Mouse (Mus musculus) hindbrain, embryonic 11.5 days (tissue): Measurements from ENCODE around the gene Limch1. TPM values are rescaled to one million over a fixed set of nuclear protein-coding genes. Genes with fewer than 3 reads are reported as not detected.

ENCODE experiments used
- ATAC-seq: fragments of 200-750 bp; cut with Nextera tagmentation; 2 replicates; pipeline ENCODE4 v1.8.0; 2017; ENCODE audit warnings: mild to moderate bottlenecking, moderate TSS enrichment, moderate library complexity; ENCODE audit not compliant: low FRiP score
- DNase-seq: peaks from one replicate; pipeline ENCODE4 v3.0.0-alpha.2; 2015; ENCODE audit warnings: low spot score
- H3K27ac ChIP-seq: fragments of 300-500 bp; sonication (generic); 2 replicates; pipeline ENCODE4 v1.5.1; 2014; ENCODE audit warnings: mild to moderate bottlenecking, low read depth, low read length
- H3K27me3 ChIP-seq: fragments of 300-500 bp; sonication (generic); 2 replicates; pipeline ENCODE4 v1.6.1; 2014; ENCODE audit warnings: mild to moderate bottlenecking, low read length, moderate library complexity, mixed read lengths; ENCODE audit not compliant: control insufficient read depth, insufficient read depth
- H3K36me3 ChIP-seq: fragments of 300-500 bp; sonication (generic); 2 replicates; pipeline ENCODE4 v1.6.1; 2014; ENCODE audit warnings: mild to moderate bottlenecking, low read length, moderate library complexity, mixed read lengths; ENCODE audit not compliant: control insufficient read depth, insufficient read depth
- H3K4me1 ChIP-seq: fragments of 300-500 bp; sonication (generic); replicated peaks from 2 replicates; pipeline ENCODE4 v1.6.1; 2014; ENCODE audit warnings: low read length, mixed read lengths; ENCODE audit not compliant: control insufficient read depth, insufficient read depth
- H3K4me2 ChIP-seq: fragments of 300-500 bp; sonication (generic); replicated peaks from 2 replicates; pipeline ENCODE4 v1.6.1; 2014; ENCODE audit warnings: mild to moderate bottlenecking, low read depth, low read length
- H3K4me3 ChIP-seq: fragments of 300-500 bp; sonication (generic); 2 replicates; pipeline ENCODE4 v1.5.1; 2014; ENCODE audit warnings: low read depth, low read length
- H3K9ac ChIP-seq: fragments of 300-500 bp; sonication (generic); 2 replicates; pipeline ENCODE4 v1.6.1; 2014; ENCODE audit warnings: low read depth, low read length
- H3K9me3 ChIP-seq: fragments of 300-500 bp; sonication (generic); 2 replicates; pipeline ENCODE4 v1.6.1; 2016; ENCODE audit warnings: low read length; ENCODE audit not compliant: control insufficient read depth
- WGBS: fragments of 180-500 bp; shearing (Covaris S2); extraction: QIAGEN DNeasy Blood & Tissue Kit; methylation state at CpG from one replicate; pipeline ENCODE4 v1.1.7; 2014; 5-methylcytosine and 5-hydroxymethylcytosine counted together
- polyA plus RNA-seq: library from polyadenylated mRNA; unstranded; fragments of >200 nt; fragmentation: Nextera tagmentation; extraction: Ambion mirVana; gene quantifications from 2 replicates; pipeline ENCODE4 v1.2.1, GENCODE M21; 2014

The Limch1 gene
- polyA plus RNA-seq, 1 experiment from 2014 or later, result 81.7 TPM

GRCm38 (mm10) chr5:66730621-66731301 lies 14.9 kb upstream of the Limch1 start:
- H3K4me3 ChIP-seq, result no peak overlapping the region
- 0 out of 2 replicates have a peak overlapping the region, but pooled peaks have one; percentile 13 for H3K4me2 ChIP-seq
- no peaks in the 10 kb centered on the region for H3K36me3 ChIP-seq
- WGBS, result 26% methylated on average over 11 of the region's 11 CpGs
- H3K9me3 ChIP-seq, result no peaks in the 10 kb centered on the region
- H3K27ac ChIP-seq, result peak overlapping the region; percentile 48; the same call in 1 of the 2 replicates
- H3K27me3 ChIP-seq, result no peaks in the 10 kb centered on the region
- DNase-seq, result peak; percentile 79
- no peaks in the 10 kb centered on the region for H3K4me1 ChIP-seq
- peak; percentile 92 for ATAC-seq
- H3K9ac ChIP-seq, result no peak overlapping the region; the same call in 1 of the 2 replicates

- H3K9ac ChIP-seq, result no peak overlapping the region
- 48% methylated on average over 1 of the region's 1 CpGs for WGBS
- peak; percentile 62 for ATAC-seq
- H3K27ac ChIP-seq, result peak overlapping the region; percentile 24; the same call in 1 of the 2 replicates
- no peak overlapping the region for H3K4me3 ChIP-seq
- DNase-seq, result no peak
- no peaks in the 10 kb centered on the region for H3K27me3 ChIP-seq
- H3K4me1 ChIP-seq, result no peaks in the 10 kb centered on the region
- H3K9me3 ChIP-seq, result no peaks in the 10 kb centered on the region
- no peak overlapping the region for H3K4me2 ChIP-seq
- no peaks in the 10 kb centered on the region for H3K36me3 ChIP-seq
Observed at GRCm38 (mm10) chr5:66731302-66731697, 14.3 kb upstream of the Limch1 start.

- Histone ChIP-seq H3K27me3 (no peaks in the 10 kb centered on the region), H3K4me3 (no peak overlapping the region), H3K36me3 (no peaks in the 10 kb centered on the region), H3K9ac (no peak overlapping the region), H3K4me2 (no peak overlapping the region), H3K4me1 (no peaks in the 10 kb centered on the region), H3K9me3 (no peaks in the 10 kb centered on the region), H3K27ac (no peak overlapping the region)
- DNase-seq, result no peak
- ATAC-seq, result no peak
- 88% methylated on average over 1 of the region's 1 CpGs for WGBS
Observed at GRCm38 (mm10) chr5:66733556-66733955, 12.1 kb upstream of the Limch1 start.

DNA sequence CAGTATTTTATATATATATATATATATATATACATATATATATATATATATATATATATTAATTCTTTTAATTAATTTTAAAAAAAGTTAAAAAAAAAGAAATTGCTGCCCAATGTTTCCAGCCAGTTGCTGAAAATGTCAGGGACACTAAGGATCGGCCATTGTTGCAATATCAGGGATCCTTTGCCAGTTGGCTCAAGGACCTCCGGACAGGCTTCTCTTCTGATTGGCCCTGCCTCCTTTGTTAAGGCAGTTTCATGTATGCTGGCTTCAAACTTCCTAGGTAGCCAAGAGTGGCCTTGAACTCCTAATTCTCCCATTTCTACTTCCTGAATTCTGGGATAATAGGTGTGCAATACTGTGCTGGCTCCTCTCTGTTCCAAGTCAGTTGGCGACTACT lies 6.3 kb upstream of the Limch1 start:
- no peak for DNase-seq
- no peak overlapping the region for H3K4me3 ChIP-seq
- H3K4me1 ChIP-seq, result no peaks in the 10 kb centered on the region
- WGBS, result 93% methylated on average over 3 of the region's 3 CpGs
- no peak overlapping the region for H3K27ac ChIP-seq
- no peaks in the 10 kb centered on the region for H3K36me3 ChIP-seq
- no peak for ATAC-seq
- no peaks in the 10 kb centered on the region for H3K27me3 ChIP-seq
- no peaks in the 10 kb centered on the region for H3K9me3 ChIP-seq
- H3K9ac ChIP-seq, result no peak overlapping the region
- H3K4me2 ChIP-seq, result no peak overlapping the region

DNA sequence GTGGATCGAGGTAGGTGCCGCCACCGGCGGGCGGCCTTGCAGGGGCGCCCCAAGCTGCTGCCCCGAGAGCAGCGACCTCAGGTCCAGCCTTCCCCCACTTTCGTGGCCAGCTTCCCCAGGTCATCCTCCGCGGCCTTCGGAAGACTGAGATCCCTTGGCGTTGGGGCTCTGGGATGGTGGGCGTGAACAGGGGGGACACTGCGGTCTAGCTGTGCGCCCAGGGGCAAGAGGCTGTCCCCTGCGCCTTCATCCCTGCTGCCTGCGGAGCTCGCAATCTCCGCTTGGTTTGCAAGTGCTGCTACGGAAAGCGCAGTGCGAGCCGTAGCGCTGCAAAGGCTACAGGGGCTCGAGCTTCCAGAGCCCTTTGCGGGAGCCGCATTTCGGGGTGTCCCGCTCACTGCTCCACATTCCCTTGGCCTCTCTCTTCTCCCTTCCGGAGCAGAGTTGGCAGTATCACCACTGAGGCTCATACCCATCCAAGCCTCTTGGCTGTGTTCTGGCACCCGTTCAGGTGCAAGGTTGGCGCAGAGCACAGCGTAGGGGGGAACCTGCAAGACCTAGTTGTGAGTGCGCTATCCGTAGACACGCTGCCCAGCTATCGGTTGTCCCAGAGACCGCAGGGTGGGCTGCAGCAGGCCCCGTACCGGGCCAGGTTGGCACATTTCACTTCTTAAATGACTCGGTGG lies 512 bp downstream of the Limch1 start:
- H3K9ac ChIP-seq, result peak overlapping the region; percentile 74
- H3K9me3 ChIP-seq, result no peaks in the 10 kb centered on the region
- DNase-seq (peak; percentile 78), ATAC-seq (peak; percentile 82)
- WGBS, result under 1% methylated on average over 42 of the region's 42 CpGs
- peak overlapping the region; percentile 67 for H3K4me3 ChIP-seq
- H3K4me2 ChIP-seq, result peak overlapping the region; percentile 62
- peak overlapping the region; percentile 18; the same call in 1 of the 2 replicates for H3K27ac ChIP-seq
- no peaks in the 10 kb centered on the region for H3K36me3 ChIP-seq
- no peaks in the 10 kb centered on the region for H3K27me3 ChIP-seq
- H3K4me1 ChIP-seq, result peaks cover 5% of the 10 kb centered on the region; the same call in 1 of the 2 replicates

DNA sequence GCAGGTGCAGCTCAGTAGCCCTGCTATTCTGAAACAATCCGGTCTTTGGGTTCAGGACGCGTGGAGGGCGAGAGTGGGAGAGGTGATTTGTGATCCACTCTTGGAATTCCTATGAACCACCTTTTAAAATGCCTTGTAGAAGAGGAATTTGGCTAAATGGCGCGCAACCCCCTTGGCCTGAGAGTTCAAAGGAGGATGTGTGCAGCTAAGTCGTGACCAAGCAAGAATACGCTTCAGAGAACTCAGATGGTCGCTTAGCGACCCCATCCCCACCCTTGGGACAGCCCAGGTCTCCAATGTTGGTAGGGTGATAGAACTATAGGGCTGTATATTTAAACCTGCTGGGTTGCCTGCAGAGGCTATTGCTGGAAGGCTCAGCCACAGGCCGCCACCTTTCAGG lies 1.1 kb downstream of the Limch1 start:
- DNase-seq (no peak), ATAC-seq (no peak)
- H3K9ac ChIP-seq, result peak overlapping the region; percentile 74; the same call in 1 of the 2 replicates
- 2% methylated on average over 11 of the region's 11 CpGs for WGBS
- no peaks in the 10 kb centered on the region for H3K9me3 ChIP-seq
- no peaks in the 10 kb centered on the region for H3K36me3 ChIP-seq
- peaks cover 5% of the 10 kb centered on the region; the same call in 1 of the 2 replicates for H3K4me1 ChIP-seq
- H3K27me3 ChIP-seq, result no peaks in the 10 kb centered on the region
- peak overlapping the region; percentile 67 for H3K4me3 ChIP-seq
- no peak overlapping the region for H3K27ac ChIP-seq
- peak overlapping the region; percentile 62 for H3K4me2 ChIP-seq

DNA sequence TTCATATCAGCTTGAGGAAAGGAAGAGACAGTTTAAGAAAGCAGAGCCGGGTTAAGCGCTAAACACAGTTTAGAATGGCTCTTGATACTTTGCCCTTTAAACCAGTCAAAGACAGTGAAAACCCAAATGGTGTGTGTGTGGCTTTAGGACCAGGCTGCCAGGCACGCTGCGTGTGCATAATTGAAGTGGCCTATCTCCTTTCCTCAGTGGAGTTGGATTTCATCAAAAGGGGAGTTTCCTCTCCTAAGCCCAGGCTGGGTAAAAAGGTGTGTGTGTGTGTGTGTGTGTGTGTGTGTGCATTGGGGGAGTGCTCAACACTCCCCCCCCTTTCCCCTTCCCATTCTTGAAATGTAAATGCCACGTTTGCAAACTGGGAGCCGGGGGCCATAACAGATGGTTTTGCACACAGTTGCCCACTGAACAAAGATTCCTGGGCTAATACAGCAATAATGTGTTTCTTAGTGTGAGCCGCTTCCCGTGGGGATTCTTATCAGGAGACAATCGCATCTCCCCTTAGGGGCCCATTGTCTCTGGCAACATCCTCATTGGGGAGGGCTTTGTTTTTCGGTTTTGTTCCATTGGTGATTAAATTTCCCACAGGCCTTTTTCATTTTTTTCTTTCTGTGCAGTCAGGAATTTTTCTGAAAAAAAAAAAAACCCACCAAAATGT lies 2.3 kb downstream of the Limch1 start:
- no peaks in the 10 kb centered on the region for H3K36me3 ChIP-seq
- peak; percentile 47 for DNase-seq
- no peaks in the 10 kb centered on the region for H3K9me3 ChIP-seq
- no peaks in the 10 kb centered on the region for H3K27me3 ChIP-seq
- H3K4me2 ChIP-seq, result peak overlapping the region; percentile 24
- no peak for ATAC-seq
- peak overlapping the region; percentile 43; the same call in 1 of the 2 replicates for H3K27ac ChIP-seq
- peaks cover 5% of the 10 kb centered on the region; the same call in 1 of the 2 replicates for H3K4me1 ChIP-seq
- no peak overlapping the region; the same call in 1 of the 2 replicates for H3K4me3 ChIP-seq
- WGBS, result 13% methylated on average over 10 of the region's 10 CpGs
- no peak overlapping the region for H3K9ac ChIP-seq

- H3K27ac ChIP-seq, result peak overlapping the region; percentile 43
- H3K36me3 ChIP-seq, result no peaks in the 10 kb centered on the region
- H3K9me3 ChIP-seq, result no peaks in the 10 kb centered on the region
- ATAC-seq (no peak), DNase-seq (peak; percentile 27)
- no peaks in the 10 kb centered on the region for H3K27me3 ChIP-seq
- 32% methylated on average over 5 of the region's 5 CpGs for WGBS
- no peak overlapping the region for H3K4me2 ChIP-seq
- H3K4me3 ChIP-seq, result no peak overlapping the region
- H3K4me1 ChIP-seq, result peaks cover 5% of the 10 kb centered on the region; the same call in 1 of the 2 replicates
- H3K9ac ChIP-seq, result no peak overlapping the region
Observed at GRCm38 (mm10) chr5:66748448-66749115, 3.0 kb downstream of the Limch1 start.
